Mouse (Mus musculus) CH12.LX (cell line): ENCODE data around the gene Rhpn2. TPM values are rescaled to one million over a fixed set of nuclear protein-coding genes. Genes with fewer than 3 reads are reported as not detected.
"Not testable (repeated sequence)": the region's sequence is repeated elsewhere in the genome, so short reads cannot be mapped to it uniquely, and the experiment has no call there.

Experiments
- DNase-seq: peaks from one replicate; pipeline ENCODE4 v3.0.0-alpha.2; 2013; ENCODE audit errors: extremely low read depth
- H3K27ac ChIP-seq: 2 replicates; pipeline ENCODE4 v1.5.1; 2012; ENCODE audit warnings: low read depth, mild to moderate bottlenecking, control low read depth, moderate library complexity; ENCODE audit not compliant: insufficient read depth
- H3K27me3 ChIP-seq: replicated peaks from 2 replicates; pipeline ENCODE3; 2012; ENCODE audit warnings: inconsistent platforms
- H3K36me3 ChIP-seq, 2 experiments: replicated peaks in 1 of 2; 2 replicates each; pipeline versions ENCODE3 to v1.6.1; 2012; ENCODE audit warnings: inconsistent platforms in 1 of 2, low read length in 1 of 2, mild to moderate bottlenecking in 1 of 2, mixed read lengths in 1 of 2, moderate library complexity in 1 of 2; ENCODE audit not compliant: control insufficient read depth in 1 of 2, insufficient read depth in 1 of 2
- H3K4me1 ChIP-seq, 2 experiments: 2 replicates each; pipeline ENCODE4 v1.6.1; 2012; ENCODE audit warnings: inconsistent platforms in 1 of 2, moderate library complexity in 1 of 2; ENCODE audit not compliant: insufficient read depth in 2 of 2, control insufficient read depth in 1 of 2
- H3K4me2 ChIP-seq: 2 replicates; pipeline ENCODE4 v1.6.1; 2012; ENCODE audit warnings: low read depth, mild to moderate bottlenecking, control low read depth; ENCODE audit not compliant: poor library complexity, insufficient read depth, severe bottlenecking
- H3K4me3 ChIP-seq, 3 experiments: fragments of 150-350 bp in 1 of 3; sonication (generic) in 1 of 3; replicated peaks in 1 of 3; 2 replicates each; pipeline versions ENCODE3 to v1.5.1; 2011 to 2012; ENCODE audit warnings: low read depth in 2 of 3, low read length in 2 of 3, mild to moderate bottlenecking in 2 of 3, moderate library complexity in 2 of 3, control low read depth in 1 of 3, improper control_type of control experiment in 1 of 3, inconsistent platforms in 1 of 3, mixed read lengths in 1 of 3; ENCODE audit not compliant: poor library complexity in 1 of 3
- H3K79me2 ChIP-seq: replicated peaks from 2 replicates; pipeline ENCODE4 v1.6.1; 2012; ENCODE audit warnings: mild to moderate bottlenecking, moderate library complexity; ENCODE audit not compliant: control insufficient read depth, poor library complexity, insufficient read depth, severe bottlenecking; ENCODE audit errors: extremely low read depth
- H3K9ac ChIP-seq: 2 replicates; pipeline ENCODE4 v1.6.1; 2012; ENCODE audit warnings: low read depth, mild to moderate bottlenecking, control low read depth, moderate library complexity; ENCODE audit not compliant: insufficient read depth
- H3K9me3 ChIP-seq: replicated peaks from 2 replicates; pipeline ENCODE3; 2012; ENCODE audit warnings: low read length, inconsistent platforms, mixed read lengths
- CHD1 ChIP-seq: IDR thresholded peaks from 2 replicates; pipeline ENCODE4 v1.6.1; 2012; ENCODE audit warnings: low read depth, low read length, improper control_type of control experiment, inconsistent platforms
- CTCF ChIP-seq, 2 experiments: IDR thresholded peaks in 1 of 2; conservative IDR thresholded peaks in 1 of 2; 2 replicates each; pipeline ENCODE4 v1.5.1; 2011 to 2012; ENCODE audit warnings: low read depth in 2 of 2, low read length in 2 of 2, improper control_type of control experiment in 1 of 2, inconsistent platforms in 1 of 2, mild to moderate bottlenecking in 1 of 2, moderate library complexity in 1 of 2
- ELF1 ChIP-seq: IDR thresholded peaks from 2 replicates; pipeline ENCODE4 v1.6.1; 2014; ENCODE audit warnings: low read depth, mild to moderate bottlenecking, inconsistent platforms, low read length, improper control_type of control experiment
- EP300 ChIP-seq: IDR thresholded peaks from 2 replicates; pipeline ENCODE4 v1.6.1; 2011; ENCODE audit warnings: low read length, improper control_type of control experiment
- HCFC1 ChIP-seq: IDR thresholded peaks from 2 replicates; pipeline ENCODE4 v1.6.1; 2012; ENCODE audit warnings: low read depth, mild to moderate bottlenecking, inconsistent platforms, low read length, improper control_type of control experiment
- IRF4 ChIP-seq: IDR thresholded peaks from 2 replicates; pipeline ENCODE4 v1.6.1; 2014; ENCODE audit warnings: low read depth, mild to moderate bottlenecking, inconsistent platforms, low read length, improper control_type of control experiment
- KAT2A ChIP-seq: IDR thresholded peaks from 2 replicates; pipeline ENCODE4 v1.6.1; 2012; ENCODE audit warnings: low read length, improper control_type of control experiment, inconsistent platforms; ENCODE audit not compliant: insufficient replicate concordance
- MXI1 ChIP-seq: IDR thresholded peaks from 2 replicates; pipeline ENCODE4 v1.6.1; 2011; ENCODE audit warnings: mild to moderate bottlenecking, low read depth, low read length, improper control_type of control experiment
- POLR2A ChIP-seq: IDR thresholded peaks from 2 replicates; pipeline ENCODE4 v1.6.1; 2011; ENCODE audit warnings: low read depth, mild to moderate bottlenecking, improper control_type of control experiment, low read length
- RCOR1 ChIP-seq: conservative IDR thresholded peaks from 2 replicates; pipeline ENCODE4 v1.6.1; 2012; ENCODE audit warnings: low read depth, mild to moderate bottlenecking, inconsistent platforms, low read length, improper control_type of control experiment
- SIN3A ChIP-seq: IDR thresholded peaks from 2 replicates; pipeline ENCODE4 v1.6.1; 2012; ENCODE audit warnings: low read length, improper control_type of control experiment, inconsistent platforms
- TBP ChIP-seq: conservative IDR thresholded peaks from 2 replicates; pipeline ENCODE4 v1.6.1; 2011; ENCODE audit warnings: low read depth, low read length, improper control_type of control experiment
- TCF12 ChIP-seq: IDR thresholded peaks from 2 replicates; pipeline ENCODE4 v1.6.1; 2014; ENCODE audit warnings: low read depth, mild to moderate bottlenecking, inconsistent platforms, low read length, improper control_type of control experiment
- dilution Hi-C: fragments of 300-500 bp; cut with MboI; formaldehyde crosslinking; loops from 2 replicates; pipeline ENCODE4 v1.14.3; 2020; ENCODE audit warnings: low sequenced_read_pairs; ENCODE audit not compliant: extremely low pct_unique_long_range_greater_than_20kb, extremely low pct_ligation_motif_present
- in situ Hi-C: fragments of 300-500 bp; cut with MboI; formaldehyde crosslinking; loops from 3 replicates; pipeline ENCODE4 v1.14.3; 2019; ENCODE audit warnings: low sequenced_read_pairs, low pct_ligation_motif_present, low pct_unique_long_range_greater_than_20kb, mixed read lengths
- polyA plus RNA-seq: library from polyadenylated mRNA; unstranded; fragments of >175 nt; gene quantifications from 2 replicates; pipeline ENCODE4 v1.2.1, GENCODE M21; 2012; ENCODE audit warnings: low read depth; ENCODE audit not compliant: insufficient read length
- total RNA-seq, 2 experiments: library from RNA; depleted of rRNA; stranded (reverse); fragments of 300-350 nt in 1 of 2; fragments of >200 nt in 1 of 2; gene quantifications; 2 replicates each; pipeline ENCODE4 v1.2.3; 2012 to 2014

Rhpn2 gene
- total and polyA plus RNA-seq, 3 experiments, result 0.13 to 0.63 (median 0.17) TPM

DNA sequence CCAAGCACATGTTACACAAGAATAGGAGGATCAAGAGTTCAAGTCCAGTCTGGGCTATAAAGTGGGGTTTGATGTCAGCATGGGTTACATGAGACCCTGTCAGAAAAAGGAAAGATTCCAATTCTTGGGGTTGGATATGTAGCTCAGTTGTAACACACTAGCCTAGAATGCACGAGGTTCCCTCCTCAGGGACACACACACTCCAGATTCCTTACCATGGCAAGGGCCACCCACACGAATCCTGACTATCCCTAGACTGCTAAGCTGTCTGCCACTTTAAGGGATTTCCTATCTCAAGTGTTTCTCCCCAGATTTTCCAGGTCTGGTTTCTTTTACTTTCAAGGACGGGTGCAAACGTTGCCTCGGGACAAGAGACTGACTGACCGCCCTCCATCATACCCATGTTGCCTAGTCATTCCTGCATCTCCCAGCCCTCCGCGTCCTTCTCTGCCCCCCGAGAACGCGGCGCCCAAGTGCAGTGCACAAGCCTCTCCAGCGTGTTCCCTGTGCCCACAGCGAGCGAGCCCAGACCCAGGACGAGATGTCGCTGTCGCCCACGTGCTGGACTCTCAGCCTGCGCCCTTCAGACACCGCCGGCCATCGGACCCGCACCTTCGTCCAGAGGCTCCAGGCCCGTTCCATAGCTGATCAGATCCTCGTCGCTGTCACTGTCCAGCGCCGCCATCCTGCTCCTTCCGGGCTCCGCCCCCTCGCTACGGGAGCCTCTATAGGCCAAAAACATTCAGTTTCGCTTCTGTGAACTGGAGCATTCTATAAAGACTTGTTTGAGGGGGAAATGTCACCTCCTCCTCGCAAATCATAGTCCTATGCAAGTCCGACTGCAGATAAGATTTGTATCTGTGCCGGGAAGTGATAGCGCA is 16.0 kb upstream of the Rhpn2 start, which contains the start of gene Gpatch1:
TSS of gene Gpatch1 (minus strand) at position 712 of the 881 bp plus-strand sequence.
- peaks cover 0 to 4% of the 10 kb centered on the region in 2 experiments for H3K36me3 ChIP-seq
- H3K27ac ChIP-seq, result no peak within 1 kb of the TSS
- dilution Hi-C loops, result no loop called here
- peaks cover 3% of the 10 kb centered on the region for H3K9me3 ChIP-seq
- in situ Hi-C loops, result no loop called here
- H3K79me2 ChIP-seq, result no peaks in the 10 kb centered on the region
- H3K27me3 ChIP-seq, result peaks cover 1% of the 10 kb centered on the region
- TF ChIP-seq TCF12 (0 out of 2 replicates have a peak, but pooled peaks have one; percentile 50), SIN3A (peak; percentile 96), KAT2A (peak; percentile 59; the same call in 1 of the 2 replicates), HCFC1 (peak; percentile 86), POLR2A (peak; percentile 78), IRF4 (peak; percentile 58), EP300 (no peak), CHD1 (no peak), CTCF (conservative IDR thresholded peaks at IDR 0.05 in 1 of 2, IDR thresholded peaks at IDR 0.05 in 1 of 2; ENCODE audit: low read depth in 2 of 2, low read length in 2 of 2) (no peak), ELF1 (peak; percentile 97), MXI1 (peak; percentile 76; the same call in 1 of the 2 replicates), RCOR1 (no peak), TBP (0 out of 2 replicates have a peak, but pooled peaks have one; percentile 30)
- peak within 1 kb of the TSS; percentile 85 to 98 (median 88) for H3K4me3 ChIP-seq
- H3K4me2 ChIP-seq, result peak within 1 kb of the TSS; percentile 41
- H3K4me1 ChIP-seq, result peaks cover 5 to 12% of the 10 kb centered on the region in 2 experiments; a peak in 3 of 4 replicates
- peak within 1 kb of the TSS; percentile 61 for H3K9ac ChIP-seq
- DNase-seq, result peak; percentile 79

DNA sequence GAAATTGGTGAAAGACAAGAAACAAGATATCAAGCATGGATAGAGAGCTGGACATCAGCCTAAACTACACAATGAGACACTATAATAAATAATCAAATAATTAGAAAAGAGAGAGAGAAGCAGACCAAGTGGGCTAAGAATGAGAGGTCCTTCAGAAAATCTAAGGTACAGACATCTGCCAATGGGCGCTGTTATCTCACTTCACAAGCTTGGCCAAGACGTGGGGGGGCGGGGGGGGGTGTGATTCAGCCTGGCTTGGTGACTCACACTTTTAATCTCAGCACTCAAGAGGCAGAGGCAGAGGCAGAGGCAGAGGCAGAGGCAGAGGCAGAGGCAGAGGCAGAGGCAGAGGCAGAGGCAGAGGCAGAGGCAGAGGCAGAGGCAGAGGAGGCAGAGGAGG is 14.7 kb upstream of the Rhpn2 start:
- H3K4me1 ChIP-seq, result peaks cover 5 to 12% of the 10 kb centered on the region in 2 experiments; a peak in 3 of 4 replicates
- DNase-seq, H3K36me3 ChIP-seq, H3K4me3 ChIP-seq, dilution Hi-C loops, H3K79me2 ChIP-seq, H3K27ac ChIP-seq, H3K27me3 ChIP-seq, in situ Hi-C loops, H3K4me2 ChIP-seq, H3K9me3 ChIP-seq, H3K9ac ChIP-seq: not testable (repeated sequence)
